Mouse (Mus musculus): ENCODE data around the gene Actn2. TPM values are rescaled to one million over a fixed set of nuclear protein-coding genes. Genes with fewer than 3 reads are reported as not detected.

The Actn2 gene
- polyA plus RNA-seq, 1 experiment from 2014 or later, result 1,360 TPM

DNA sequence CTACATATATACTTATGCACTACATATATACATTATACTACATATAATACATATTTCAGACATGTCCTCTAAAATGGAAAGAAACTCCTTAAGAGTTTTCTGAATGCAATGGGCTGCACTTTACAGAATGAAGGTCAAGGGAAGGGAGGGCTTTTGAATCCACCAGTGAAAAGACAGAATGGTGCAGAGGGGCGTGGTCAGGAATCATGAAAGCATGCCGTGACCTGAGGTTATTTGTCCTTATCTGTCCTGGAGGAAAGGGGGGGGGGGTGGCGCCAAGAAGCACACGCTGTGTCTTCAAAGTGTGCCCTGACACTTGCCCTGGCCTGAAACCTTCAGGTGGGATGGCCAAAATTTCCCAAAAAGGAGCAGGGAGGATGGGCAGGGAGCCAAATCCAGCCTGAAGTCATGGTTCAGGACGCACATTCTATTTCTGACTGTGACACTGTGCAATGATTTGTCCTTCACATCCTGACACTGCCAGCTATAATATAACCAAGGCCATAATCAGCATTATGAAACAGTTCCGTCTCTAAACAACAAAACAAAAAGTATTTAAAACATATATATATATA lies 23.3 kb downstream of the Actn2 start:
- Histone ChIP-seq H3K27me3 (replicated peaks) (no peaks in the 10 kb centered on the region), H3K27ac (ENCODE audit: poor library complexity, severe bottlenecking) (peak overlapping the region; percentile 82), H3K9me3 (replicated peaks) (no peaks in the 10 kb centered on the region), H3K4me3 (no peak overlapping the region), H3K4me1 (replicated peaks) (peaks cover 77% of the 10 kb centered on the region), H3K36me3 (peaks cover 10% of the 10 kb centered on the region; the same call in 1 of the 2 replicates), H3K9ac (0 out of 2 replicates have a peak overlapping the region, but pooled peaks have one; percentile 34), H3K4me2 (peak overlapping the region; percentile 46)
- WGBS, result 27% methylated on average over 6 of the region's 6 CpGs
- no peak for ATAC-seq (ENCODE audit: insufficient number of reproducible peaks, low FRiP score)

DNA sequence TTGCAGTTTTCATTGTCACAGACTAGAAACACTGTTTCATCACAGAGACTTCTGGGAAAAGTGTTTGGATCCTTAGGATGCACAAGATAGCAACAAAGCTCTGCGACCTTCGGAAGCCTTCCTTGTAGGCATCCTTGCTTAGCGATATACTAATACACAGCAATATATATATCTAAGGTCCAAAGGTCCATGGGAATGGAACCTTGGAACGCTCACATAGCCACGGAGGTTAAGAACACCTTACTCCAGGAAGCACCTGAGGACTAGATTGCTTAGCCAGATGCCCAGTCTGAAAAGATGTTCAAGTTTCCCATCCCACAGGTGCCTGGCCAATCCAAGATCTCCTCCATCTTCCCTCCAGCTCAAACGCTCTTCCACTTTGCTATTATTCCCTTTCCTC lies 26.4 kb downstream of the Actn2 start:
- Histone ChIP-seq H3K4me2 (peak overlapping the region; percentile 15; the same call in 1 of the 2 replicates), H3K27me3 (replicated peaks) (no peaks in the 10 kb centered on the region), H3K4me3 (no peak overlapping the region), H3K9ac (no peak overlapping the region), H3K9me3 (replicated peaks) (no peaks in the 10 kb centered on the region), H3K4me1 (replicated peaks) (peaks cover 79% of the 10 kb centered on the region), H3K36me3 (peaks cover 27% of the 10 kb centered on the region), H3K27ac (ENCODE audit: poor library complexity, severe bottlenecking) (peak overlapping the region; percentile 74)
- WGBS, result 87% methylated on average over 6 of the region's 6 CpGs
- no peak for ATAC-seq (ENCODE audit: insufficient number of reproducible peaks, low FRiP score)

DNA sequence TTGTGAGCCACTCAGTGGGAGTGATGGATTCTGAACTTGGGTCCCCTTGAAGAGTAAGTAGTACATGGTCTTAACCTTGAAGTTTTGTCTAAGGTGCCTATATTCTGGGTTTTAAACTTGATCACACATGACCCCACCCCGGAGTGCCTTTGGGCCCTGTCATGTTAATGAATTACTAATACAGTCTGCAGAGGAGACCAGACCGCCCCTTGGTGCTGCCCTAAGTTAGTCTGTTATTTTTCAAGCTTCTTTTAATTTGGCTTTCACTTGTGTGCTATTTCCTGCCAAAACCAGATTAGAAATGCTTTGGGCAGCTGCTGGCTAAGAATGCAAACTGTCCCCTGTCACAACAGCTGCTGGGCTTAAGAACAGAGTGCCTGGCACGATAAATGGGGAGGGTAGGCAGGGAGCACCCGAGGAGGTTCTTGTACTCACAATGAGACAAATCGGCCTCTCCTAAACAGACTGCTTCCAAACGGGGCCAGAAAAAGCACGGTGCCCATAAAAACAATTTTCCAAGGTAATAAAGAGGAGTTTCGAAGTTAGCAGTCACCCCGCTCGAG lies 28.5 kb downstream of the Actn2 start:
- Histone ChIP-seq H3K27ac (ENCODE audit: poor library complexity, severe bottlenecking) (peak overlapping the region; percentile 75), H3K4me2 (peak overlapping the region; percentile 9; the same call in 1 of the 2 replicates), H3K9me3 (replicated peaks) (no peaks in the 10 kb centered on the region), H3K9ac (no peak overlapping the region; the same call in 1 of the 2 replicates), H3K4me3 (no peak overlapping the region), H3K4me1 (replicated peaks) (peaks cover 84% of the 10 kb centered on the region), H3K36me3 (peaks cover 49% of the 10 kb centered on the region), H3K27me3 (replicated peaks) (no peaks in the 10 kb centered on the region)
- 49% methylated on average over 10 of the region's 10 CpGs for WGBS
- ATAC-seq (ENCODE audit: insufficient number of reproducible peaks, low FRiP score), result no peak

DNA sequence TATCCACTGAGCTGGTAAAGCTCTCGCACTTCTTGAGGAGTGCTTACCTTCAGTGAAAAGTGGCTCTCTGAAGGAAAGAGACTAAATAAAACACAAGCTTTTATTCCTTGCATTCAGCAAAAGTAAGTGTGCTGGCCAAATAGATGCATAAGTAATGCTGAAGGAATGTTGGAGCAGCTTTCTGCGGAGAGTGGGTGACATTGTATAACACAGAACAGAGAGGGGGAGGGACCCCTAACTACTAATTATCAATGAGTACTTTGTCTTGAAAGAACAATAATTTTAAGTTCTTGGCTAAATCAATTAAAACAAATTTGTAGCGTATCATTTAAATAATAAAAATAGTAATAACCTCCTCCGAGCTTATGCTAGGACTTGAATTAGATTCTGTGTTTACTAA lies 29.2 kb downstream of the Actn2 start:
- Histone ChIP-seq H3K9ac (no peak overlapping the region), H3K27ac (ENCODE audit: poor library complexity, severe bottlenecking) (peak overlapping the region; percentile 75), H3K36me3 (peaks cover 54% of the 10 kb centered on the region), H3K4me3 (no peak overlapping the region), H3K4me1 (replicated peaks) (peaks cover 83% of the 10 kb centered on the region), H3K27me3 (replicated peaks) (no peaks in the 10 kb centered on the region), H3K9me3 (replicated peaks) (no peaks in the 10 kb centered on the region), H3K4me2 (no peak overlapping the region)
- ATAC-seq (ENCODE audit: insufficient number of reproducible peaks, low FRiP score), result no peak
- 69% methylated on average over 4 of the region's 4 CpGs for WGBS

DNA sequence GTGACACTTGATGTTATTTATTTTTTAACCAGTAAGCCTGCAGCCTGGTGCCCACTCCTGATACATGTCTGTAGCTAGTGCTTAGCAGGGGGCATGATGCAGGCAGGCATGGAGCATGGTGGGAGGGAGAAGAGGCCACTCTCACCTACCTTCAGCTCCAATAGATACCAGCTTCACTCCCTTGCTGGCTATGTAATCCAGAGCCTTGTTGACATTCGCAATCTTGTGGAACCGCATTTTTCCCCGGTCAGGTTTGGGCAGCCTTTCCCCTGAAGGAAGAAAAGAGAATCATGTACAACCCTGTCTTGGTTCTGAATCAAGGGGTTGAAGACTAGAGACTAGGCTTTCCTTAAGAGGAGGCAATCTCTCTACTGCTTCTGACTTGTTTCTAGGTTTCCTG lies 31.1 kb downstream of the Actn2 start:
- ATAC-seq (ENCODE audit: insufficient number of reproducible peaks, low FRiP score), result no peak
- no peak overlapping the region for H3K4me2 ChIP-seq
- H3K9me3 ChIP-seq (replicated peaks), result no peaks in the 10 kb centered on the region
- H3K9ac ChIP-seq, result 0 out of 2 replicates have a peak overlapping the region, but pooled peaks have one; percentile 18
- peaks cover 63% of the 10 kb centered on the region for H3K36me3 ChIP-seq
- H3K27ac ChIP-seq (ENCODE audit: poor library complexity, severe bottlenecking), result peak overlapping the region; percentile 64
- WGBS, result 76% methylated on average over 3 of the region's 3 CpGs
- H3K27me3 ChIP-seq (replicated peaks), result no peaks in the 10 kb centered on the region
- H3K4me1 ChIP-seq (replicated peaks), result peaks cover 72% of the 10 kb centered on the region
- H3K4me3 ChIP-seq, result no peak overlapping the region

DNA sequence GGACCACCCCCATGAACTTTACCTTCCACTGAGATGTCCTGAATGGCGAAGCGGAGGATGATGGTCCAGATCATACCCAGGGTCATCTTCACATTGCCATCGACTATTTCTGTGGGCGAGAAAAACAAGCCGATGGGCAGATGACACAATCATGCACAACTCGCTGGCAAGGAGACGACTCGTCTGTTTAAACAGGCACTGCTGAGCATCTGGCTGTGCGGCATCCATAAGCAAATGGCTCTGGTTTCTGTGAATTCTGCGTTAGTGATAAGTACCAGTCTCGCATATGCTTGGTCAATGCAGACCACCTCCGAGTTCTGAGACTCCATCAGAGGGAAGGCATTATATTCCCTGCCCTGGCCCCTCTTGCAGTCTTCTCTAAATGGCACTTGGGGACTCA lies 31.7 kb downstream of the Actn2 start:
- H3K36me3 ChIP-seq, result peaks cover 68% of the 10 kb centered on the region
- H3K4me2 ChIP-seq, result no peak overlapping the region
- no peak for ATAC-seq (ENCODE audit: insufficient number of reproducible peaks, low FRiP score)
- WGBS, result 73% methylated on average over 12 of the region's 12 CpGs
- H3K27ac ChIP-seq (ENCODE audit: poor library complexity, severe bottlenecking), result peak overlapping the region; percentile 64
- H3K9ac ChIP-seq, result no peak overlapping the region
- H3K27me3 ChIP-seq (replicated peaks), result no peaks in the 10 kb centered on the region
- no peaks in the 10 kb centered on the region for H3K9me3 ChIP-seq (replicated peaks)
- H3K4me1 ChIP-seq (replicated peaks), result peaks cover 67% of the 10 kb centered on the region
- H3K4me3 ChIP-seq, result no peak overlapping the region

DNA sequence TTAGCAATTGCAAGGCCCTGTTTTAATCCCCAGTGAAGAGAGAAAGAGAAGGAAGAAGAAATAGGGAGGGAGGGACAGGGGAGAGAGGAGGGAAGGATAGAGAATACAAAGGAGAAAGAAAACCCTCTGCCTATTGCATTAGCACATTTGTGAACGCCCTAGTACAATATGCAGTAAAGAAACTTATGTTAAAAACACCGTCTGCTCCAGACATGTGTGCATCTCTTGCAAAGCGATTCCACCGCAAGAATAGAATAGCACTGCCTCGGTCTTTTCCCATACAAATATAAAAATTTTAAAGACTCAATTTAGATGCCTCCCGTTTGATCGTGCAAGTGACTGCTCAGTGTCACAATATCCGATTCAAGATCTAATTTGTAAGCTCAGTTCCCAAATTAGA lies 32.1 kb downstream of the Actn2 start:
- H3K36me3 ChIP-seq, result peaks cover 72% of the 10 kb centered on the region
- H3K4me2 ChIP-seq, result no peak overlapping the region
- H3K9ac ChIP-seq, result no peak overlapping the region
- ATAC-seq (ENCODE audit: insufficient number of reproducible peaks, low FRiP score), result no peak
- peak overlapping the region; percentile 64 for H3K27ac ChIP-seq (ENCODE audit: poor library complexity, severe bottlenecking)
- 86% methylated on average over 8 of the region's 8 CpGs for WGBS
- peaks cover 63% of the 10 kb centered on the region for H3K4me1 ChIP-seq (replicated peaks)
- H3K27me3 ChIP-seq (replicated peaks), result no peaks in the 10 kb centered on the region
- H3K4me3 ChIP-seq, result no peak overlapping the region
- no peaks in the 10 kb centered on the region for H3K9me3 ChIP-seq (replicated peaks)

DNA sequence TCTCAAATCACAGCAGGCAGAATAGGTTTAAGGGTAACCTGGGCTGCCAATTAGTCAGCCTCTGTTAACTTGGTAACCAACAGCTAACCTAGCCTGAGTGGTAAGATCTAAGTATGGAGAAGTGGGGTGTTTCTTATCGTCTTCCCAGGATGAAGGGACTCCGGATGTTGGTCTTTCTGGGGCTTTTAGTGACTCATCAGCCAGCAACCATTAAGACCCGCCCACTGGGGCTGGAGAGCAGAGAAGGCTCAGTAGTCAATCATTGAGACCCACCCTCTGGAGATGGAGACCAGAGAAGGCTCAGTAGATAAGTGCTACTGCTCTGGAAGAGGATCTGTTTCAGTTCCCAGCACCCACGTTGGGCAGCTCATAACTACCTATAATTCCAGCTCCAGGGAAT lies 33.3 kb downstream of the Actn2 start:
- H3K36me3 ChIP-seq, result peaks cover 80% of the 10 kb centered on the region
- no peak overlapping the region for H3K4me3 ChIP-seq
- H3K27ac ChIP-seq (ENCODE audit: poor library complexity, severe bottlenecking), result peak overlapping the region; percentile 64
- 31% methylated on average over 4 of the region's 4 CpGs for WGBS
- H3K4me1 ChIP-seq (replicated peaks), result peaks cover 61% of the 10 kb centered on the region
- no peak overlapping the region for H3K9ac ChIP-seq
- no peak; the same call in 1 of the 2 replicates for ATAC-seq (ENCODE audit: insufficient number of reproducible peaks, low FRiP score)
- no peaks in the 10 kb centered on the region for H3K27me3 ChIP-seq (replicated peaks)
- H3K9me3 ChIP-seq (replicated peaks), result no peaks in the 10 kb centered on the region
- no peak overlapping the region for H3K4me2 ChIP-seq

DNA sequence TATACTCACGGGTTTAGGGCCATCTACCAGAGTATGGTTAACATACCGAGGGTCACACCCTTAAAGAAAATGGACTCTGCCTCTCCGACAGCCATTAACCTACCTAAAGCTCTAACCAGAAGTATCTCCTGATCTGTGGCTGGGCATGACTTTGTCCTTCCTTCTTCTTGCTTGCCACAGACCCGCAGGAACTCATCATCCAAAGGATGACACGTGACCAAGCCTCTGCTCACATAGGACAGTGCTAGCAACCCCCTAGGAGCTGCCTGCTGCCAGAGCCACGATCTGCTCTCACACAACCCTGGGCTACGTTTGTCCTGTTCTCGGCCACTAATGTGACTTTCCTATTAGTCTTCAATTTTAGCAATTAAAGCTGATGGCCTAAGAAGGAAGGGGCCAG lies 35.0 kb downstream of the Actn2 start:
- Histone ChIP-seq H3K9ac (0 out of 2 replicates have a peak overlapping the region, but pooled peaks have one; percentile 2), H3K4me1 (replicated peaks) (peaks cover 51% of the 10 kb centered on the region), H3K9me3 (replicated peaks) (no peaks in the 10 kb centered on the region), H3K27me3 (replicated peaks) (no peaks in the 10 kb centered on the region), H3K4me3 (no peak overlapping the region), H3K36me3 (peaks cover 83% of the 10 kb centered on the region), H3K4me2 (no peak overlapping the region), H3K27ac (ENCODE audit: poor library complexity, severe bottlenecking) (no peak overlapping the region)
- no peak for ATAC-seq (ENCODE audit: insufficient number of reproducible peaks, low FRiP score)
- 87% methylated on average over 8 of the region's 8 CpGs for WGBS

DNA sequence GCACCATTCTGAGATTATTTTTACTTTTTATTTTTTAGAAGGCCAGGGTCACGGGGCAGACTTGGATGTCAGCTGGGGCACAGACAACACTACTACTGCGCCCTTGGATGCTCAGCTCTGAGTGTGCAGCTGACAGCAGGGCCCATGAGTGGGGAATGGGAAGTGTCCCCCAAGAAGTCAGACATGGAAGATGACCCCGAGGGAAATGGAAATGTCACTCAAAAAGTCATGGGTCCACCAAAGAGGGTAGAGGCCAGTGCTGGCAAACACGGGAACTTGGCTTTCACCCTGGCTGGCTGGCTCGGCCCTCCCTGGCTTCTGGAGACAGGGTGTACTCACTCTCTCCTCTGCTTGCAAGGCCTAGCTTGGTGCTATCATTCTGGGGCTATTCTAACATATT lies 35.6 kb downstream of the Actn2 start:
- no peaks in the 10 kb centered on the region for H3K27me3 ChIP-seq (replicated peaks)
- H3K4me2 ChIP-seq, result no peak overlapping the region
- H3K4me3 ChIP-seq, result no peak overlapping the region
- WGBS, result 89% methylated on average over 5 of the region's 5 CpGs
- H3K9ac ChIP-seq, result no peak overlapping the region
- H3K36me3 ChIP-seq, result peaks cover 80% of the 10 kb centered on the region
- no peaks in the 10 kb centered on the region for H3K9me3 ChIP-seq (replicated peaks)
- peaks cover 48% of the 10 kb centered on the region for H3K4me1 ChIP-seq (replicated peaks)
- no peak overlapping the region for H3K27ac ChIP-seq (ENCODE audit: poor library complexity, severe bottlenecking)
- no peak for ATAC-seq (ENCODE audit: insufficient number of reproducible peaks, low FRiP score)

DNA sequence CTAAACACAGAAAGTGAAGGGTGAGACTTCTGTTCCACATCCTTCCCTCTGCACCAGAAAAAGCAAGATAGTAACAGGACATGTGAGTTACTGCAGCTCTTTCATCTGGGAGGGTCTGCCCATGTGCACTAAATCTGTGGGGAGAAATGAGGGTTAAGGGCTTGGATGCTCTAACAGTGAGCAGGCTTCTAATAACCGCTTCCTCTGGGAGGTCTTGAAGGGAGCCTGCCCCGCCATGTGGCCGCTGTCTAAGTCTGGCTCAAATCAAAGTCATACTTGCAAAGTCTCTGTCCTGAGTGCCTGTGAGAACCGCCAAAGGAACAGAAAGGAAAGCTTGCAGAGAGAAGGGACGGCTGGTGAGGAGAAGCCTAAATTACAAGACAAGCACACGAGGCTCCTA lies 42.8 kb downstream of the Actn2 start:
- Histone ChIP-seq H3K4me3 (no peak overlapping the region), H3K4me1 (replicated peaks) (peaks cover 43% of the 10 kb centered on the region), H3K27me3 (replicated peaks) (no peaks in the 10 kb centered on the region), H3K4me2 (no peak overlapping the region), H3K27ac (ENCODE audit: poor library complexity, severe bottlenecking) (peak overlapping the region; percentile 40), H3K36me3 (peaks cover 62% of the 10 kb centered on the region), H3K9me3 (replicated peaks) (no peaks in the 10 kb centered on the region), H3K9ac (no peak overlapping the region)
- ATAC-seq (ENCODE audit: insufficient number of reproducible peaks, low FRiP score), result no peak
- WGBS, result 65% methylated on average over 6 of the region's 6 CpGs

DNA sequence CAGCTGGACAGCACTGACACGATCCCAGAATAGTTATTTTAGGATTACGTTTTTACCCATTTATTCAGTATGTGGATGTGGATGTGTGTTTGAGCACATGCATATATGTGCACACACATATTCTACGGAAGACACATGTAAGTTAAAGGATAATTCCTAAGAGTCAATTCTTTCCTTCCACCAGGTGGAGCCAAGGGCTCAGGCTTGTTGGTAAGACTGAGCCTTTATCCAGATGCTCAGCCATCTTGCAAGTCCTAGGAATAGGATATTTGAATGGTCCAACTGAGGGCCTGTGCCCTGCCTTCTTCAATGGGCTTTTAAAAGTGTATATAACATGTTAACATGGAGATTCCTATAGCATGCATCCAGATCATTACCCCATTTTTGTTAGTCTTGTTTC lies 43.9 kb downstream of the Actn2 start:
- peaks cover 69% of the 10 kb centered on the region for H3K36me3 ChIP-seq
- peaks cover 43% of the 10 kb centered on the region for H3K4me1 ChIP-seq (replicated peaks)
- H3K27ac ChIP-seq (ENCODE audit: poor library complexity, severe bottlenecking), result peak overlapping the region; percentile 90
- no peaks in the 10 kb centered on the region for H3K9me3 ChIP-seq (replicated peaks)
- no peak overlapping the region for H3K4me2 ChIP-seq
- H3K4me3 ChIP-seq, result no peak overlapping the region
- no peak for ATAC-seq (ENCODE audit: insufficient number of reproducible peaks, low FRiP score)
- no peak overlapping the region for H3K9ac ChIP-seq
- no peaks in the 10 kb centered on the region for H3K27me3 ChIP-seq (replicated peaks)
- WGBS, result 71% methylated on average over 3 of the region's 3 CpGs
